Mouse (Mus musculus) granulocyte monocyte progenitor cell, adult 5-6 weeks (primary cell): Measurements from ENCODE around the gene Col3a1. TPM values are rescaled to one million over a fixed set of nuclear protein-coding genes. Genes with fewer than 3 reads are reported as not detected.

Experiments
- ATAC-seq: replicated peaks from 2 replicates; pipeline ENCODE4 v1.8.0; 2016; ENCODE audit warnings: mild to moderate bottlenecking, moderate TSS enrichment, inconsistent platforms; ENCODE audit not compliant: poor library complexity, severe bottlenecking
- total RNA-seq, 2 experiments: library from RNA; stranded (forward) in 1 of 2; stranded (reverse) in 1 of 2; fragments of 200-712, 200-1000 nt in 1 of 2; fragments of >200 nt in 1 of 2; fragmentation: Nextera tagmentation in 1 of 2; gene quantifications; 2 replicates each; pipeline ENCODE4 v1.2.3; 2014 to 2017

Col3a1 gene
- total RNA-seq (2014; fragmentation: Nextera tagmentation) (not detected in 2 replicates), total RNA-seq (2017) (not detected in 2 replicates)

DNA sequence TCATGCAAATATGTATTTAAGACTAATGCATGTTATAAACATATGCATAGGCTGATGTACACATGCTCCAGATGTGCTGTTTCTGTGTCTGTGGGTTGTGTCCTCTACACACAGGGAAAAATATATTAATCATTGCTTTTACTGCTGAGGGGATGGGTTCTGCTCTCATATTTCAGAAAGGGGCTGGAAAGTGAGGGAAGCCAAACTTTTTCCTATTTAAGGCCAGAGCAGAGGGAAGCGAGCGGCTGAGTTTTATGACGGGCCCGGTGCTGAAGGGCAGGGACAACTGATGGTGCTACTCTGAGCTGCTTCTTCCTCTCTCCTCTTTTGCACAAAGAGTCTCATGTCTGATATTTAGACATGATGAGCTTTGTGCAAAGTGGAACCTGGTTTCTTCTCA, at the start of gene Col3a1:
Col3a1 (plus strand) TSS at position 151 of the 400 bp plus-strand sequence.
- ATAC-seq, result no peak

GRCm38 (mm10) chr1:45269421-45269820, 41.9 kb upstream of the Col3a1 start:
- ATAC-seq, result no peak

GRCm38 (mm10) chr1:45276006-45276539, 35.3 kb upstream of the Col3a1 start:
- ATAC-seq, result no peak

- no peak for ATAC-seq
These were observed 23.4 kb upstream of the Col3a1 start for GRCm38 (mm10) chr1:45287954-45288353.

DNA sequence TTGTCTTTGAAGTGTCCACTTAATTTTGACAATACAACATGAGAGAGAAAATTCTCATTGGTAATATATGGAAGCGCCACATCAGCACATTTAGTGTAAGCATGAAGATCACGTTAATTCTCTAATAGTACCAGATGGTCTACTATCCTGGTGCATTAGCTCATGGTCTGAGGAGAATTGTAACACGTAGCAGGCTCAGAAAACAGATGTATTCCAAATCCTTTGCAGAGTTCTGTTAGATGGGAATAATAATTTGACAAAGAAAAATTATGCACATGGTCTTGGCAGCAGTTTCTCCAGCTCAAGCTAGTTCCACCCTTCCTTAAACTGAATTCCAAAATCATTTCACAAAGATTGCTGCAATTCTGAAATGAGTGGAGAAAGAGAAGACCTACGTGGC, 21.3 kb upstream of the Col3a1 start:
- no peak for ATAC-seq

DNA sequence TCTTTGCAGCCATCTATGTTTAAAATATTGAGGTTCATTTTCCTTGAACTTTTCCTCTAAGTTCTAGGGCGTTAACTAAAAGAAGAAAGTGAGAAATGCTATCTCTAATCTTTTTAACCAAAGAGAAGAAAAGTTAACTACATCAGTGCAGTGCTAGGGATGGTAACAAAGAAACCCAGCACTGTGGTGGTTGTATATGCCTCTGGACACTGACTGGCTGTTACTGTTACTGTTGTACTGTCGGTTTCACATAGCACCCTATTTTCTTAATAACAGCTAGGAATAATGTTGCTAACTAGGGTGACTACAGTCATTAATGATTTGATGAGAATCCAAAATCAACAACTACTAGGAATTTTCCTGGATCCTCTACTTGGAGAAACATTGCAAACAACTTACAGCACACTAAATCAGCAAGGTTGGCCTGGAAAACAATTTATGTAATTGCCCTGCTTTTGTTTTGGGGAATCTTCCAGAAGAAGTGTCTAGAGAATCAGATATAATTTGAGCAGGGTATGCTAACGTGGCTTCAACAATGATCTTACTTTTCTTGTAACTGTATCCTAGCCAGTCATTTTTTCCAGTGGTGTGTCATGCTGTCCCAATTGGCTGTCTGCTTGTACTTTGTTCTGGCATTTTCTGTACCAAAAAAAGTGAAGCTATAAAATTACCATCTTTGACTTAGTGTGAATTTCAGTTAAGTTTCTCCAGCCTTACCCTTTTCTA, 11.8 kb upstream of the Col3a1 start:
- no peak for ATAC-seq

- ATAC-seq, result no peak
These were observed 7.1 kb upstream of the Col3a1 start for GRCm38 (mm10) chr1:45304273-45304672.

DNA sequence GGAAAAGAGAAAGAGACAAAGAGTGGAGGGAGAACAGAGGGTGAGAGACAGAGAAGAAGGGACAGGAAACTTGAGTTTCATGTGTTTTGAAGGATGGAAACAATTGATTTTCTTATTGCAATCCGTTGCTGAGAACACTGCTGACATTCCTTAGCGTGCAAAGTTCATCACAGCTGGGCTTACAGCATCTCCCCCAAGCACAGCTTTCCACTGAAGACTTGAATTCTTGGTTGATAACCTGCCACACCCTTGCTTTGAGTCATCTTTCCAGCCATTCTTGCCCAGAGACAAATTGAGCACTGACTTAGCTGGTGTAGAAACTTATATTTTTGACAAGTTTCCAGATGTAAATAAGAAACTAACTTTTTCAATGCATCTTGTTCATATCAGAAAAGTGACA, 2.3 kb upstream of the Col3a1 start:
- no peak for ATAC-seq

- no peak for ATAC-seq
These were observed 624 bp downstream of the Col3a1 start for GRCm38 (mm10) chr1:45311962-45312361.

GRCm38 (mm10) chr1:45312870-45313269, 1.5 kb downstream of the Col3a1 start:
- ATAC-seq, result no peak

- ATAC-seq, result peak; percentile 72; the same call in 1 of the 2 replicates
These were observed 2.5 kb downstream of the Col3a1 start for GRCm38 (mm10) chr1:45313696-45314295.

DNA sequence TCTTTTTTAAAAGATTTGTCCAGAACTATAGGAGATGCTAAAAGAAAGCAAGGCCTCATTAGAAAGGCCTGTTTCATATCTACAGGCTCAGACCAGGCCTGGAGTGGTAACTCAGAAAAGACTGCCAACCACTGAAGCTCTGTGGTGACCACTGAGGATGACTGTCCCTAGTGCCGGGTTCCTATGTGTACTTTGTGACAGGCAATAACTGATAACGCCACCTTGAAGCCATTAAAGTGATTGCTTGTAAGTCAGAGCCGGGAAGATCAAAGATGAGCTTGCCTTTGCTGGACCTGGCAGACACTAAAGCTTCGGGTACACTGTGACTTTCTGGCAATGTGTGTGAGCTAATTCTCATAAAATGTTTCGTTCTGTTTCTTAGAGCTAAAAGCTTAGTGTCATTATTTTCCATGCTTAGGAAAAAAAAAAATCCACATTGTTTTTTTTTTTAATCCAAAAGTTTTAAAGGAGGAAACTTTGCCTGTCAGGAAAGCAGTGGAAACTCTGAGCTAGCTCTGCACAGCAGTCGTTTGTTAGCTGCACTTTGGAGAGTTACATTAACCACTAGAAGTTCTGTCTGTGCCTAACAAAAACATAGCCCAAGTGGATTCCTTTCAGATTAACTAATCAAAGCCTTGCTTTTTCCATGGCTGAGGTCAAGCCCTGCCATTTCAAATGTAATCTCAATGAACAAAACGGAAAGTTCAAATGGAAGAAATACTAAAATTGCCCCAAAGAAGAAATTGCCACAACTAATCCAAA, 4.6 kb downstream of the Col3a1 start:
- no peak for ATAC-seq

DNA sequence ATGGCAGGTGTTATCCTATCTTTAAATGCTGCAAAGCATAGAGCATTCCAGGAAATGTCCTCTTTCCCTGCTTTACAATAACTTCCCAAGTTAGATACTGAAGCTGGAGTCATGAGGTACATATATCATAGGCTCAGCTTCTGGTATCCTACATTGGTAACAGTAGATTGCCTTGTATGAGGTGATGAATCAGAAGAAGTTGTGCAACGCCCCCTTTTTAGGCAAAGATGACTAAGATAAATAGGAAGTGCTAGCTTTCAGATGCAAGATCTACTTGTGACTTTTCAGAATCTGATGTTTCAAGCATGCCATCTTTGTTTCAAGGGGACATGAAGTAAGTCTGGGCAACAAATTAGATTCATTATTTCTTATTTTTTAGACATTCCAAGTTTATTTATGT, 6.9 kb downstream of the Col3a1 start:
- no peak for ATAC-seq

GRCm38 (mm10) chr1:45320861-45321260, 9.5 kb downstream of the Col3a1 start:
- no peak for ATAC-seq

DNA sequence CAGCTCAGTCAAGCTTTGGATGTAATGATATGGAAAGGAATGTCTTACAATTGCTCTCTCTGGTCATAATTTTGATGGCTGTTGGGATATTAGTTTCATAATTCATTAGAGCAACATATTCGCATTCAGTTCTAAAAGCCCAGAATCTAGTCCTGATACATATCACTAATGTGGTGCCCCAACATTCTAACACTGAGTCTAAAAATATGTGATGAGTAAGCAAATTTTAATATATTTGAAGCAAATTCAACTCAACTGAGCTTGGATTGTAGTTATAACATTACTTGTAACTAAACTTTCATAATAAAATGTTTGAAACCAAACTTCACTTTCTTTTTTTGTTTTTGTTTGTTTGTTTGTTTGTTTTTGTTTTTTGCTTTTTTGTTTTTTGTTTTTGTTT, 17.8 kb downstream of the Col3a1 start:
- ATAC-seq, result no peak

GRCm38 (mm10) chr1:45355944-45356343, 44.6 kb downstream of the Col3a1 start:
- ATAC-seq, result no peak

DNA sequence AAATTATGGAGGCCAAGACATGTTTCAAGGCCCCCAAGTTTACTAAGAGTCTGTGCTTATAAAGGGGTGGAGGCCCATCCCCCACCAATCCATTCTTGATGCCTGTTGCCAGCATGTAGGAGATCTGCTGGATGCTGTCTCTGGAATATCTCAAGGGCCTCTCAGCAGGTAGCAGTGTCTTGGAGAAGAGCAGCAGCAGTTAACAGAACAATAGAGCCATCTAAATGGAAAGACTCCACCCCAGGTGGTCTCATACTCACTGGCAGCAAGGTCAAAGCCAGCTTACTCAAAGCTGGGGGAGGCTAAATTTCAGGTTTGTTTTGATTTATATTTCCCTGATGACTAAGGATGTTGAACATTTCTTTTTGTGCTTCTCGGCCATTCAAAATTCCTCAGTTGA, 46.7 kb downstream of the Col3a1 start:
- no peak for ATAC-seq

DNA sequence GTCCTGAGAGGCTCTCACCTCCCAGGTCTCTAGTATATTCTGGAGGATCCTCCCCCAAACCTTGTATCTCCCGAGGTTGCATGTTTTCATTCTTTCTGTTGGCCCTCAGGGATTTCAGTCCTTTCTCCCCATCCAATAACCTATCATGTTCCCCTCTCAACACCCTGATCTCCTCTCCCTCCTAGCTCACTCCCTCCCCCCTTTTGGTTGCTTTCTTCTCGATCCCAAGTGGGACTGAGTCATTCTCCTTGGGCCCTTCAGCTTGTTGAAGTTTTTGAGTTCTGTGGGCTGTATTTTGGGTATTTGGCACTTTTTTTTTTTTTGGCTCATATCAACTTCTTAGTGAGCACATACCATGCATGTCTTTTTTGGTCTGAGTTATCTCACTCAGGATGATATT, 47.8 kb downstream of the Col3a1 start:
- no peak for ATAC-seq

- ATAC-seq, result no peak
These were observed 48.3 kb downstream of the Col3a1 start for GRCm38 (mm10) chr1:45359673-45360072.

GRCm38 (mm10) chr1:45363274-45363673, 51.9 kb downstream of the Col3a1 start:
- ATAC-seq, result no peak

DNA sequence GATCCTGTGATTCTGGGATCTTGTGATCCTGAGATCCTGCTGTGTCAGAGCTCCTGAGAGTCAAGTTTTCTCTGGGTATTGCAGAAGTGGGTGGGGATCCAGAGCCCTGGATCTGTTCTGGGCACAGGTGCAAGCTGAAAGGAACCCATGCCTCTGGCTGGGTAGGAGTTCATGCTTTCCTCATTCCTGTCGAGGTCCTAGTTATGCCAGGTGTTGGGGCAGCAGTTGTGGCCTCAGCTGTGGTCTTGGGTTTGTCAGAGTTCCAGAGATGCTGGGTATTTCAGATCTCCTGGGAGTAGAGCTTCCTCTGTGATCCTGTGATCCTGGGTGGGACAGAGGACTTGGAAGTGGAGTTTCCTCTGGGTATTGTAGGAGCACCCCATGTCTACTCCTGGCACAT, 54.1 kb downstream of the Col3a1 start:
- no peak for ATAC-seq
